Mouse (Mus musculus) myocyte (in vitro differentiated cells): ENCODE data around the gene Cirbp. TPM values are rescaled to one million over a fixed set of nuclear protein-coding genes. Genes with fewer than 3 reads are reported as not detected.

Experiments used
- H3K27me3 ChIP-seq: one replicate; pipeline ENCODE4 v1.6.1; 2011; ENCODE audit not compliant: control insufficient read depth, insufficient read depth, insufficient read length
- H3K36me3 ChIP-seq: one replicate; pipeline ENCODE4 v1.6.1; 2011; ENCODE audit not compliant: control insufficient read depth, insufficient read depth
- H3K4me2 ChIP-seq: one replicate; pipeline ENCODE4 v1.6.1; 2011; ENCODE audit warnings: low read depth, control low read depth
- H3K4me3 ChIP-seq: one replicate; pipeline ENCODE4 v1.5.1; 2011; ENCODE audit warnings: mild to moderate bottlenecking, control low read depth, moderate library complexity
- H3K79me2 ChIP-seq: one replicate; pipeline ENCODE4 v1.6.1; 2011; ENCODE audit not compliant: control insufficient read depth, insufficient read depth
- H3ac ChIP-seq: one replicate; pipeline ENCODE4 v1.6.1; 2011; ENCODE audit not compliant: control insufficient read depth, insufficient read length
- CEBPB ChIP-seq: IDR thresholded peaks from 2 replicates; pipeline ENCODE4 v1.6.1; 2011; ENCODE audit warnings: mild to moderate bottlenecking, moderate library complexity; ENCODE audit not compliant: poor library complexity, insufficient read depth, severe bottlenecking
- E2F4 ChIP-seq: IDR thresholded peaks from one replicate; pipeline ENCODE4 v1.6.1; 2011; ENCODE audit warnings: mild to moderate bottlenecking, control low read depth, moderate library complexity; ENCODE audit not compliant: insufficient read depth
- MAX ChIP-seq: IDR thresholded peaks from one replicate; pipeline ENCODE4 v1.6.1; 2011; ENCODE audit warnings: low read depth, mild to moderate bottlenecking, control low read depth
- MYOD1 ChIP-seq, 3 experiments: IDR thresholded peaks; one replicate each; pipeline ENCODE4 v1.6.1; 2011; ENCODE audit warnings: control low read depth in 2 of 3, low read depth in 2 of 3, mild to moderate bottlenecking in 2 of 3, moderate library complexity in 1 of 3; ENCODE audit not compliant: insufficient read length in 2 of 3, control insufficient read depth in 1 of 3
- MYOG ChIP-seq, 3 experiments: IDR thresholded peaks; one replicate each; pipeline ENCODE4 v1.6.1; 2011; ENCODE audit warnings: control low read depth in 2 of 3, low read depth in 2 of 3, mild to moderate bottlenecking in 2 of 3; ENCODE audit not compliant: insufficient read length in 2 of 3, control insufficient read depth in 1 of 3, insufficient read depth in 1 of 3
- POLR2A ChIP-seq: IDR thresholded peaks from one replicate; pipeline ENCODE4 v1.6.1; 2011; ENCODE audit warnings: low read depth, mild to moderate bottlenecking, control low read depth, moderate library complexity; ENCODE audit not compliant: insufficient read length
- POLR2AphosphoS2 ChIP-seq: IDR thresholded peaks from one replicate; pipeline ENCODE4 v1.6.1; 2011; ENCODE audit warnings: low read depth, control low read depth; ENCODE audit not compliant: insufficient read length
- REST ChIP-seq: IDR thresholded peaks from one replicate; pipeline ENCODE4 v1.6.1; 2011; ENCODE audit warnings: mild to moderate bottlenecking, control low read depth, moderate library complexity; ENCODE audit not compliant: insufficient read depth, insufficient read length
- SRF ChIP-seq: IDR thresholded peaks from one replicate; pipeline ENCODE4 v1.6.1; 2011; ENCODE audit warnings: low read depth; ENCODE audit not compliant: control insufficient read depth, insufficient read length
- TCF12 ChIP-seq: IDR thresholded peaks from one replicate; pipeline ENCODE4 v1.6.1; 2011; ENCODE audit warnings: mild to moderate bottlenecking, control low read depth; ENCODE audit not compliant: poor library complexity, insufficient read depth, severe bottlenecking
- TCF3 ChIP-seq: IDR thresholded peaks from one replicate; pipeline ENCODE4 v1.6.1; 2011; ENCODE audit warnings: low read depth, control low read depth; ENCODE audit not compliant: insufficient read length
- USF1 ChIP-seq: IDR thresholded peaks from one replicate; pipeline ENCODE4 v1.6.1; 2011; ENCODE audit warnings: low read depth, mild to moderate bottlenecking, control low read depth, moderate library complexity
- polyA plus RNA-seq: library from polyadenylated mRNA; unstranded; fragments of >200 nt; fragmentation: generic; extraction: Trizol; gene quantifications from one replicate; pipeline ENCODE4 v1.2.1, GENCODE M21; 2012; ENCODE audit warnings: missing spikeins

Cirbp gene
- polyA plus RNA-seq, 1 experiment: 54.2 TPM

GRCm38 (mm10) chr10:80200485-80200884, 34.7 kb downstream of the Cirbp start:
- no peak for TF ChIP-seq POLR2AphosphoS2
- TF ChIP-seq USF1: no peak
- TF ChIP-seq MYOD1 (IDR thresholded peaks at IDR 0.05; ENCODE audit: control insufficient read depth in 1 of 3, insufficient read length in 2 of 3, low read depth in 2 of 3): no peak
- no peak for TF ChIP-seq TCF3
- TF ChIP-seq MYOG (IDR thresholded peaks at IDR 0.05; ENCODE audit: control insufficient read depth in 1 of 3, insufficient read depth in 1 of 3, insufficient read length in 2 of 3, low read depth in 2 of 3): no peak
- TF ChIP-seq CEBPB: no peak
- TF ChIP-seq REST: no peak
- no peak for TF ChIP-seq E2F4
- no peak for TF ChIP-seq TCF12
- no peak for TF ChIP-seq POLR2A
- TF ChIP-seq MAX: no peak
- no peak for TF ChIP-seq SRF
- Histone ChIP-seq H3K4me2 (no peak overlapping the region), H3K79me2 (no peaks in the 10 kb centered on the region), H3K4me3 (no peak overlapping the region), H3K36me3 (no peaks in the 10 kb centered on the region), H3ac (no peak overlapping the region), H3K27me3 (no peaks in the 10 kb centered on the region)

- H3K79me2 ChIP-seq: no peaks in the 10 kb centered on the region
- H3ac ChIP-seq: no peak overlapping the region
- no peaks in the 10 kb centered on the region for H3K27me3 ChIP-seq
- H3K36me3 ChIP-seq: no peaks in the 10 kb centered on the region
- H3K4me3 ChIP-seq: no peak overlapping the region
- no peak for TF ChIP-seq TCF3
- no peak for TF ChIP-seq MAX
- no peak for TF ChIP-seq POLR2AphosphoS2
- no peak for TF ChIP-seq MYOD1 (IDR thresholded peaks at IDR 0.05; ENCODE audit: control insufficient read depth in 1 of 3, insufficient read length in 2 of 3, low read depth in 2 of 3)
- TF ChIP-seq CEBPB: no peak
- no peak for TF ChIP-seq USF1
- no peak for TF ChIP-seq REST
- no peak for TF ChIP-seq MYOG (IDR thresholded peaks at IDR 0.05; ENCODE audit: control insufficient read depth in 1 of 3, insufficient read depth in 1 of 3, insufficient read length in 2 of 3, low read depth in 2 of 3)
- TF ChIP-seq SRF: no peak
- TF ChIP-seq POLR2A: no peak
- TF ChIP-seq E2F4: no peak
- H3K4me2 ChIP-seq: no peak overlapping the region
Measured at GRCm38 (mm10) chr10:80204055-80204454, 38.3 kb downstream of the Cirbp start.

- no peaks in the 10 kb centered on the region for H3K27me3 ChIP-seq
- H3K4me3 ChIP-seq: no peak overlapping the region
- H3K4me2 ChIP-seq: no peak overlapping the region
- H3K79me2 ChIP-seq: no peaks in the 10 kb centered on the region
- H3ac ChIP-seq: no peak overlapping the region
- TF ChIP-seq POLR2A (no peak), MAX (no peak), REST (no peak), TCF3 (no peak), MYOG (IDR thresholded peaks at IDR 0.05; ENCODE audit: control insufficient read depth in 1 of 3, insufficient read depth in 1 of 3, insufficient read length in 2 of 3, low read depth in 2 of 3) (no peak), USF1 (no peak), MYOD1 (IDR thresholded peaks at IDR 0.05; ENCODE audit: control insufficient read depth in 1 of 3, insufficient read length in 2 of 3, low read depth in 2 of 3) (no peak), SRF (no peak), CEBPB (no peak)
- no peaks in the 10 kb centered on the region for H3K36me3 ChIP-seq
Measured at GRCm38 (mm10) chr10:80207201-80207600, 41.4 kb downstream of the Cirbp start.

GRCm38 (mm10) chr10:80207676-80208075, 41.9 kb downstream of the Cirbp start:
- Histone ChIP-seq H3K4me3 (no peak overlapping the region), H3K27me3 (no peaks in the 10 kb centered on the region), H3K4me2 (no peak overlapping the region), H3K36me3 (no peaks in the 10 kb centered on the region), H3ac (no peak overlapping the region), H3K79me2 (no peaks in the 10 kb centered on the region)
- TF ChIP-seq REST (no peak), TCF3 (no peak), CEBPB (no peak), USF1 (no peak), POLR2AphosphoS2 (no peak), TCF12 (no peak), MAX (no peak), MYOG (IDR thresholded peaks at IDR 0.05; ENCODE audit: control insufficient read depth in 1 of 3, insufficient read depth in 1 of 3, insufficient read length in 2 of 3, low read depth in 2 of 3) (no peak), E2F4 (no peak), MYOD1 (IDR thresholded peaks at IDR 0.05; ENCODE audit: control insufficient read depth in 1 of 3, insufficient read length in 2 of 3, low read depth in 2 of 3) (no peak), POLR2A (no peak), SRF (no peak)

- Histone ChIP-seq H3K4me2 (no peak overlapping the region), H3K27me3 (no peaks in the 10 kb centered on the region), H3ac (no peak overlapping the region), H3K4me3 (no peak overlapping the region), H3K79me2 (no peaks in the 10 kb centered on the region), H3K36me3 (no peaks in the 10 kb centered on the region)
- TF ChIP-seq CEBPB (no peak), MAX (no peak), REST (no peak), POLR2A (no peak), SRF (no peak), TCF3 (no peak), MYOD1 (IDR thresholded peaks at IDR 0.05; ENCODE audit: control insufficient read depth in 1 of 3, insufficient read length in 2 of 3, low read depth in 2 of 3) (no peak), TCF12 (no peak), E2F4 (no peak), USF1 (no peak), POLR2AphosphoS2 (no peak), MYOG (IDR thresholded peaks at IDR 0.05; ENCODE audit: control insufficient read depth in 1 of 3, insufficient read depth in 1 of 3, insufficient read length in 2 of 3, low read depth in 2 of 3) (no peak)
Measured at GRCm38 (mm10) chr10:80208248-80208647, 42.5 kb downstream of the Cirbp start.
